Mouse (Mus musculus) bone marrow, adult 2 months (tissue): ENCODE measurements around the gene Vps50.

Experiments
- CTCF ChIP-seq: fragments of 200-500 bp; IDR thresholded peaks from 2 replicates; pipeline ENCODE4 v1.5.1; 2011; ENCODE audit warnings: low read length, control low read depth; ENCODE audit not compliant: control insufficient read depth, insufficient read depth
- POLR2A ChIP-seq: fragments of 200-500 bp; IDR thresholded peaks from 2 replicates; pipeline ENCODE4 v1.6.1; 2011; ENCODE audit warnings: low read depth, mild to moderate bottlenecking, control low read depth, low read length, borderline replicate concordance; ENCODE audit not compliant: control insufficient read depth

- TF ChIP-seq CTCF (no peak), POLR2A (no peak)
Observed at GRCm38 (mm10) chr6:3470706-3471105, 27.5 kb upstream of the Vps50 start.
